Mouse (Mus musculus) limb, embryonic 10.5 days (tissue): Measurements from ENCODE around the gene Olfr523. TPM values are rescaled to one million over a fixed set of nuclear protein-coding genes. Genes with fewer than 3 reads are reported as not detected.

Source experiments
- DNase-seq: peaks from one replicate; pipeline ENCODE4 v3.0.0-alpha.2; 2017; ENCODE audit warnings: low spot score
- H3K27ac ChIP-seq: fragments of 300-500 bp; sonication (generic); 2 replicates; pipeline ENCODE4 v1.5.1; 2016; ENCODE audit warnings: mild to moderate bottlenecking
- H3K27me3 ChIP-seq: fragments of 300-500 bp; sonication (generic); 2 replicates; pipeline ENCODE4 v1.6.1; 2016; ENCODE audit warnings: low read depth, mild to moderate bottlenecking; ENCODE audit not compliant: poor library complexity, severe bottlenecking
- H3K36me3 ChIP-seq: fragments of 300-500 bp; sonication (generic); 2 replicates; pipeline ENCODE4 v1.6.1; 2016; ENCODE audit warnings: mild to moderate bottlenecking, moderate library complexity
- H3K4me1 ChIP-seq: fragments of 300-500 bp; sonication (generic); 2 replicates; pipeline ENCODE4 v1.6.1; 2016
- H3K4me3 ChIP-seq: fragments of 300-500 bp; sonication (generic); 2 replicates; pipeline ENCODE4 v1.5.1; 2016; ENCODE audit warnings: mild to moderate bottlenecking, moderate library complexity
- H3K9me3 ChIP-seq: fragments of 300-500 bp; sonication (generic); replicated peaks from 2 replicates; pipeline ENCODE4 v1.6.1; 2016; ENCODE audit warnings: mild to moderate bottlenecking
- WGBS: fragments of 180-500 bp; shearing (Covaris S2); methylation state at CpG from one replicate; pipeline ENCODE4 v1.1.7; 2016; 5-methylcytosine and 5-hydroxymethylcytosine counted together
- polyA plus RNA-seq: library from polyadenylated mRNA; unstranded; fragments of >200 nt; fragmentation: Nextera tagmentation; extraction: Ambion mirVana; gene quantifications from 2 replicates; pipeline ENCODE4 v1.2.1, GENCODE M21; 2016

Gene Olfr523
- polyA plus RNA-seq, 1 experiment from 2014 or later = not detected

DNA sequence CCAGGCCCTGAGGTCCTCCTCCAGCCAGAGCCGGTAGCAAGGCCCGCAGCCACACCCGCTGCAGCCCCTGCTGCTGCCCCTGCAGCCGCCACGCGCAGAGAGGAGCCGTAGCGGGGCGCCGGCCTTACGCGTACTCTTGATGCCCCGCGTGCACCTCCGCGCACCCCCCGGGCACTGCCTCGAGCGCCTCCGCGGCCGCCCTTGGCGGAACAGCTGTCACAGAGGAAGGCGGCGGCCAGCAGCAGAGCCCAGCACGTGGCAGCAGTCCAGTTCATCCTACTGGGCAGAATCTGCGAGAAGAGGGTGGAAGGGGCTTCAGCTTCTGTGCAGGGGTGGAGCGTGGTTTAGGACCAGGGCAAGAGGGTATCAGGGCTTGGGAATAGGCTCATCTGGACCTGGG is 19.6 kb upstream of the Olfr523 start:
- H3K36me3 ChIP-seq = no peaks in the 10 kb centered on the region; the same call in 1 of the 2 replicates
- peak overlapping the region; percentile 40 for H3K4me3 ChIP-seq
- DNase-seq = peak; percentile 49
- 0 out of 2 replicates have a peak overlapping the region, but pooled peaks have one; percentile 21 for H3K27ac ChIP-seq
- 7% methylated on average over 28 of the region's 28 CpGs for WGBS
- peaks cover 70% of the 10 kb centered on the region for H3K27me3 ChIP-seq
- H3K4me1 ChIP-seq = peaks cover 14% of the 10 kb centered on the region
- no peaks in the 10 kb centered on the region for H3K9me3 ChIP-seq

DNA sequence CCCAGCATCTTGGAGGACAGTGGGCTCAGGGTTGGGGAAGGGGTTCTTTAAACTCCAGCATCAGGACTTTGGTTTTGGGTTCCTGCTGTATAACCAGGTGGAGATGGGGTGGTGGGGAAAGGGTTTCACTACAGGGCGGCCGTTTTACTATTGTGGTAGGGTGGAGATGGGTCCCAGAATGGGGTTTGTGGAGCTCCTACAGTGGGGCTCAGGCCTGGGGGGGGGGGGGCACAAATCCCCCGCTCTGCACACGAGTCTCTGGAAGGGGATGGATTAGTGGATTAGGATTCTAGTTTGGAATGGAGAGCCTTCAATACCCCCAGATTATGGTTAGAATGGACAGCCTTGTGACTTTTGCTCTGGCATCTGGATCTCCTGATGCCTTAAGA is 19.2 kb upstream of the Olfr523 start:
- Histone ChIP-seq H3K9me3 (no peaks in the 10 kb centered on the region), H3K27me3 (peaks cover 73% of the 10 kb centered on the region), H3K4me1 (peaks cover 14% of the 10 kb centered on the region), H3K36me3 (no peaks in the 10 kb centered on the region; the same call in 1 of the 2 replicates), H3K27ac (no peak overlapping the region), H3K4me3 (peak overlapping the region; percentile 40; the same call in 1 of the 2 replicates)
- no peak for DNase-seq
- 23% methylated on average over 4 of the region's 4 CpGs for WGBS

DNA sequence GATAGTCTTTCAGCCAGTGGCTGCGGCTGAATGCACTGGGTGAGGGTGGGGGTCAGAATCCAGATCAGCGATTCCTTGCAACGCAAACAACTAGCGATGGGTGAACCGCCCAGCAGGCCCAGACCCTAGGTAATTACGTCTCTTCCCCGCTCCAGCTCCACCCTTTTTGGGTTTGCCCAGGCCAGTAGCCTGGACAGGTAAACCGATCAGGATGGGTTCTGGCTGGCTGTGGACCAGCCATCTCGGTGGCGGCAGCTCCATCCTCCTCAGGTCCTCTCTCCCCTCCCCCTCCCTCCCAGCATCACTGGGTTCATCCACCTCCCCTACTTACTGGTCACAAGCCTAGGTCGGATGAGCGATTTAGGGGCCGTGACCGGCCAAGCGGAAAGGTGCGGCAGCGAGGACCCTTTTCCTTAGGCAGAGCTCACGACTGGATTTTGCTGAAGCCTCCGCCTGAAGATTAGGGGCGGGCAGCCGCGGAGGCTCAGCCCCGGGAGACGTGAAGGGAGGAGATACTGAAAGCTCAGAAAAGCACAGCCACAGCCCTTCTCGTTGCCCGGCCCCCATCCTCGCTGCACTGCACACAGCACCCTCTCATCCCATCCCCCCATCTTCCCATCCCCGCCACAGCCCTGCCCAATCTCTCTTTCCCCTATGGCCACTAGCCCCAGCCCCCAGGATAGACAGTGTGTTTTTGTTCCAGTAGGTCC is 18.6 kb upstream of the Olfr523 start, which contains the start of gene Sprn:
Sprn (minus strand) TSS at position 660 of the 710 bp plus-strand sequence.
- Histone ChIP-seq H3K36me3 (no peaks in the 10 kb centered on the region; the same call in 1 of the 2 replicates), H3K27me3 (peaks cover 73% of the 10 kb centered on the region), H3K27ac (no peak within 1 kb of the TSS), H3K9me3 (no peaks in the 10 kb centered on the region), H3K4me1 (peaks cover 14% of the 10 kb centered on the region), H3K4me3 (peak within 1 kb of the TSS; percentile 34)
- DNase-seq = peak; percentile 33
- 3% methylated on average over 28 of the region's 28 CpGs for WGBS

DNA sequence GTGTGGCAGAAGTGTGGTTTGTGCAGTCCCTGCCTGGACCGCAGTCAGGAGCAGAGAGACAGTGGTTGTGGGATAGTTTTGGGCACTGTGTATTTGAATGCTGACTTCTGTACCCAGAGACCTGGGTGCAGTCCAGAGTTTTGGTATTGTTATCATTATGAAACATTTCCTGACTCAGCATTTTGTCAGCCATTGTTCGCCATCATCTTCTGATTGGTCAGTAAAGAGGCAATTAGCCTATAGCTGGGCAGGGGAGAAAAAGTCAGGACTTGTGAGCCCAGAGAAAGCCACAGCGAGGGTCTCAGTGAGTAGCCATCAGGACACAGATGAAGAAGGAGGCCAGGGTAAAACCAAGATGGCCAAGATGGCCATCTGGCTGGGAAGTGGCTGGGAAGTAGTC is 12.7 kb upstream of the Olfr523 start:
- H3K27ac ChIP-seq = no peak overlapping the region
- peaks cover 33% of the 10 kb centered on the region for H3K27me3 ChIP-seq
- no peak overlapping the region for H3K4me3 ChIP-seq
- H3K9me3 ChIP-seq = no peaks in the 10 kb centered on the region
- DNase-seq = no peak
- no peaks in the 10 kb centered on the region for H3K4me1 ChIP-seq
- WGBS = 88% methylated on average over 3 of the region's 3 CpGs
- no peaks in the 10 kb centered on the region for H3K36me3 ChIP-seq

DNA sequence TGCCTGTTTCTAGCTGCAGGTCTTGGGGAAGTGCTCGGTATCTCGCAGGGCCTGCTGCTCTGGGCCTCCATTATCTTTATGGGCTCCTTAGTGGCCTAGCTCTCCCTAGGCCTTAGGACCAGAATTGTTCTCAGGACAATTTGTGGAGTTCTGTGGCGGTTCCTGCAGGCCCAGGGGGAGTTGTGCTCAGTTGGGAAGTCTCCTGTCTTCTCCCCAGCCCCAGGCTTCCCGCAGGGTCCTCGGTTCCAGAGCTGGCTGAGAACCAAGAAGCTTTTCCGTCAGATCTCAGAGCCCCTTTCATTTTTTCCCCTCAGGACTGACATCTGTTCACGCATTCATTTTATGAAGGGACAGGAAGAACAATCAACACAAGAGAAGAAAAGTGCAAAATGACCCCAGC is 8.4 kb upstream of the Olfr523 start, which contains the start of gene Olfr522:
Olfr522 (minus strand) TSS at position 101 of the 400 bp plus-strand sequence.
- no peak for DNase-seq
- Histone ChIP-seq H3K27me3 (no peaks in the 10 kb centered on the region), H3K4me1 (no peaks in the 10 kb centered on the region)

DNA sequence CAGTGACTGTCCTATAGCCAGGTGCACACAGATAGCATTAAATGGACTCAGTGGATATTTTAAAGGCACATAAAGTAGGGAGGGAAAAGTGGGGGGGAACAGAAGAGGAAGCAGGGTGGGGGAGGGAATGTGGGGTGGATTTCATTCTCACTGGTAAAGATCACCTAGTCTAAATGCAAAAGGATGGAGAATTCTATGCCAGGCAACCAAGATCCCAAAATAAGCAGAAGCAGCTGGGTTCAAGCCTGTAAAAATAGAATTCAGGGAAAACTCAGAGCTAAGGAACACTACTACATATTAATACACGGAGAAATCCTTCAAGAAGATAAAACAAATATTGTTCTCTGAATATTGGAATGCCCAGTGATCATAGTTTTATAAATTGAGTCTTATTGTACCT is 5.1 kb upstream of the Olfr523 start:
- H3K36me3 ChIP-seq = no peaks in the 10 kb centered on the region
- no peaks in the 10 kb centered on the region for H3K9me3 ChIP-seq
- H3K27ac ChIP-seq = no peak overlapping the region
- no peak for DNase-seq
- WGBS = 90% methylated on average over 1 of the region's 1 CpGs
- H3K4me1 ChIP-seq = no peaks in the 10 kb centered on the region
- H3K27me3 ChIP-seq = no peaks in the 10 kb centered on the region
- no peak overlapping the region for H3K4me3 ChIP-seq

More for the DNA sequence above, 8.4 kb upstream of the Olfr523 start, which contains the start of gene Olfr522:
- WGBS = 87% methylated on average over 7 of the region's 7 CpGs
- Histone ChIP-seq H3K9me3 (no peaks in the 10 kb centered on the region), H3K27ac (no peak within 1 kb of the TSS), H3K4me3 (no peak within 1 kb of the TSS), H3K36me3 (no peaks in the 10 kb centered on the region)

DNA sequence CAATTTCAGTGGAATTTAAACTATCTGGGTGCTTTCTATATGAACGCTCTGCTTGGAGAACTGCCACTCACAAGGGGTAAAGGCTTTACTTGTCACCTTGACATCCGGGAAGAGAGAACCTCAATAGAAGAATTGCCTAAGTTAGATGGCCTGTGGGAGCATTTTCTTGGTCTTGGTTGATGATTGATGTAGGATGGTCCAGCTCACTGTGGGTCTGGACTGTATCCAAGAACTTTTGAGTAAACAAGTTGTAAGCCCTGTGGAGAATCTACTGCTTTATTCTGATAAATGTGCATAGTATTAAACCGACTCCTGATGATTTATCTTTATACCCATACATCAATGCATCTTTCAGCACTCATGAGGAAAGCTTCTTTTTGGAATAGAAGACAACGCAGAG is 3.6 kb upstream of the Olfr523 start:
- no peak overlapping the region for H3K27ac ChIP-seq
- 89% methylated on average over 4 of the region's 4 CpGs for WGBS
- no peak overlapping the region for H3K4me3 ChIP-seq
- DNase-seq = no peak
- no peaks in the 10 kb centered on the region for H3K27me3 ChIP-seq
- H3K36me3 ChIP-seq = no peaks in the 10 kb centered on the region
- no peaks in the 10 kb centered on the region for H3K4me1 ChIP-seq
- no peaks in the 10 kb centered on the region for H3K9me3 ChIP-seq

DNA sequence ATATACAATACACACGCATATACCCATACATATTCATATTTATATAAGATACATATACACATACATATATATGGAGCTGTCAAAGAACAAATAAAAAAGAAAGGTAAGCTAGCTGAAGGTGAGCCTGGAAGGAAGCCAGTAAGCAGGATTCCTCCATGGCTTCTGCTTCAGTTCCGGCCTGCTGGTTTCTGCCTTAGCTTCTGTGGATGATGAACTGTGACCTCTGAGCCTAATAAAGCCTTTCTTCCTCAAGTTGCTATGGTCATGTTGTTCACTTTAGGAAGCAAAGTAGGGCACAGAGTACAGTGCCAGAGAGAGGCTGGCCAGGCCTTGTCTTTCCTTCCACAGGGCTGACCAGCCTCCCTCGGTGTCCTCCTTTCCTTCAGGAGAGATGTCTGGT is 2.2 kb upstream of the Olfr523 start:
- 93% methylated on average over 3 of the region's 3 CpGs for WGBS
- no peak overlapping the region for H3K27ac ChIP-seq
- no peak for DNase-seq
- no peaks in the 10 kb centered on the region for H3K4me1 ChIP-seq
- no peaks in the 10 kb centered on the region for H3K9me3 ChIP-seq
- no peak overlapping the region for H3K4me3 ChIP-seq
- no peaks in the 10 kb centered on the region for H3K36me3 ChIP-seq
- no peaks in the 10 kb centered on the region for H3K27me3 ChIP-seq

DNA sequence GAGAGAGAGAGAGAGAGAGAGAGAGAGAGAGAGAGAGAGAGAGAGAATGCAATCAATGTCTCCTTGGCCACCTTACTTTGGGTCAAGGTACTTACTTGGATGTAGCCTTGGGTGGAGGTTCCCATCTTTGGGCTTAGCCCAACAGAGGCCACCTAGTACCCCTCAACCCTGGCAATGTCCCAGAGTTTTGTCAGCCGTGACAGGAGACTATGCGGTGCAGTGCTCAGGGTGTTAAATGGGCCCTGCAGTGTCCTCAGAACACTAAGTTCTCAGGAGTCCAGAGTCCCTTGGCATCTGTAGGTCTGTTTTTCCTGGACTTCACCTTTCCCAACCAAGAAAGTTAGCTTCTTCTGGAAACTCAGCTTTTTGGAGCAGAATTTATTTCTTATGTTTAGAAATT is 6.2 kb downstream of the Olfr523 start:
- H3K4me1 ChIP-seq = no peaks in the 10 kb centered on the region

DNA sequence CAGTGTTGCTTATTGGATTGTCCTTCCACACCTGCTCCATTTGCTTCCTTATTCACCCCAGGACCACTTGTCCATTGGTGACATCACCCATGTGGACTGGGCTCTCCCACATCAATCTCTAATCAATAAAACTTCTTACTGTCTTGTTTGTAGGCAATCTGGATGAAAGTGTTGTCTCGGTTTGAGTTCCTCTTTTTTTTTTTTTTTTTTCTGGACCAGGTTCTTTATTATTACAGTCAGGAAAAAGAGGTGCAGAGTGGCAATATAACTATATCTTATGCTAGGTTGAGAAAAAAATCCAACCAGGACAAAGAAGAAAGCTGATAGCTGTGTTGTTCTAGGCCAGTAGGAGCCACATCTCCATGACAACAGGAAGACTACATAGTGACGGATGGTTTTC is 7.7 kb downstream of the Olfr523 start:
- Histone ChIP-seq H3K27me3 (no peaks in the 10 kb centered on the region), H3K9me3 (no peaks in the 10 kb centered on the region), H3K36me3 (no peaks in the 10 kb centered on the region), H3K4me1 (no peaks in the 10 kb centered on the region), H3K4me3 (no peak overlapping the region), H3K27ac (no peak overlapping the region)
- no peak for DNase-seq
- 83% methylated on average over 2 of the region's 2 CpGs for WGBS

More for the DNA sequence above, 6.2 kb downstream of the Olfr523 start:
- no peak overlapping the region for H3K4me3 ChIP-seq
- H3K27ac ChIP-seq = no peak overlapping the region
- no peaks in the 10 kb centered on the region for H3K9me3 ChIP-seq
- no peaks in the 10 kb centered on the region for H3K27me3 ChIP-seq
- WGBS = 86% methylated on average over 2 of the region's 2 CpGs
- no peak for DNase-seq
- no peaks in the 10 kb centered on the region for H3K36me3 ChIP-seq

DNA sequence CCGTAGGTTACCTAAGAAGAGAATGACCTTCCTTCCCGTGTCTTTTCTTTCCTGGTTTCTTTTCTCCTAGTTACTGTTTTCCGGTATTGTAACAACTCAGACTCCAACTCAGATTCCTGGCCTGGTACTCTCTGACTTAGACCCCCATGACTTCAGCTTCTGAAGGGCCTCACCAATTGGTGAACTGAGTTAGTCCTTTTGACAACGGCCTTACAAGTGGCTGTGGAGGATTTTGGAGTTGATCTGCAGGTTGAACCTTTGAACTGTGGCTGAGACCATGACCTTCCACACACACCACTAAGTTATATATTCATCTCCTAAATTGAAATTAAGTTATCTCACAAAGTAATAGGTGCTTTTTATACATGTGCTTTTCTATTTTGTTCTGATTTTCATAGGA is 11.2 kb downstream of the Olfr523 start:
- DNase-seq = no peak
- WGBS = 89% methylated on average over 4 of the region's 4 CpGs
- no peaks in the 10 kb centered on the region for H3K36me3 ChIP-seq
- no peaks in the 10 kb centered on the region for H3K4me1 ChIP-seq
- no peaks in the 10 kb centered on the region for H3K27me3 ChIP-seq
- H3K9me3 ChIP-seq = no peaks in the 10 kb centered on the region
- H3K4me3 ChIP-seq = no peak overlapping the region
- H3K27ac ChIP-seq = no peak overlapping the region

DNA sequence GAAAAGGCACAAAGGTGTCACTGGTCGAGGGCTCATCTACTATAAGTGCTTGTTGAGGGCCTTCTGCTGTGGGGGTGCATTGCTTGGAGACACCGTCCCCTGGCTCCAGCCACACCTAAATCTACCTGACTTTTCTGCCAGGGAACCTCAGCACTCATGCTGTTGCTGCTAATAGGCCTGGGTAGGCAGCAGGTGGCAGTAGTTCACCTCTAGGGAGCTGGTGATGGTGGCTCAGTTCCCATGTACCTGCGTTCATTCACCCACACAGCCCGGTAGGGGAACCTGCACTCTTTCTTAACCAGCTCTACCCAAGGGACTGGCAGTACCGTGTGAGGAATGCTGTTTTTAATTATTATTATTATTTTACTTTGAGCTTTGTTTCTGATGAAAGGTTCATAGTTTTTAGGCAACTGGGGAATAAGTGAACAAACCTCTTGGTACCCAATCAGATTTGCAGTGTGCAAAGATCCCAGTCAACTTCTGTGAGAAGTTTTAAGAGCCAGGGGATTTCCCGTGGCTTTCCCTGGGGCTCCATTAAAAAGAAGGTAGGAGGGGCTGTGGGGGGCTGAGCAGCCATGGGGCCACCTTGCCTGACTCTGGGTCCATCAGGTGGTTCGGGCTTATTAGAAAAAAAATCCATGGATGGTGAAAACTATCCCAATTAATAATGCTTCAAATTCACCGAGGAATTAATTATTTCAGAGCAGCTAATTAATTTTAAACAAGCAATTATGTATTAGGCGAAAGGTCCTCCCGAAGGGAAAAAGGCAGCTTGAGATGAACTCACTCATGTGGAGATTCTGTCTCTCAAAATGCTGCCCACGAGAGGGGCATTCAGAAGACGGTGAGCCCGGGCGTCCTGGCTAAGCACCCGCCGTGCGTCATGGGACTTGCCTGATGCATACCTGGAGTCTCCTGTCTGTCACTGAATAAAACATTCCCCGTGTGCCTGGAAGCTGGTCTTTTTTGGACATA is 13.9 kb downstream of the Olfr523 start:
- no peak overlapping the region for H3K27ac ChIP-seq
- H3K4me3 ChIP-seq = no peak overlapping the region
- 72% methylated on average over 18 of the region's 18 CpGs for WGBS
- H3K36me3 ChIP-seq = no peaks in the 10 kb centered on the region
- H3K27me3 ChIP-seq = no peaks in the 10 kb centered on the region
- no peak for DNase-seq
- no peaks in the 10 kb centered on the region for H3K4me1 ChIP-seq
- H3K9me3 ChIP-seq = no peaks in the 10 kb centered on the region
